Mouse (Mus musculus): ENCODE measurements around the gene Stk16. TPM values are rescaled to one million over a fixed set of nuclear protein-coding genes. Genes with fewer than 3 reads are reported as not detected.
A peak's percentile ranks its signal among the peaks of the same experiment; 100 is the strongest.
"Not testable (repeated sequence)": the region's sequence is repeated elsewhere in the genome, so short reads cannot be mapped to it uniquely, and the experiment has no call there.

Stk16 gene
- polyA plus RNA-seq, 1 experiment from 2014 or later: 111 TPM

- WGBS: 71% methylated on average over 3 of the region's 3 CpGs
- ATAC-seq (replicated peaks; ENCODE audit: low FRiP score): no peak
- H3K27ac ChIP-seq (ENCODE audit: low read depth, low read length): no peak overlapping the region
- H3K9me3 ChIP-seq (ENCODE audit: control insufficient read depth, low read length): no peaks in the 10 kb centered on the region
- no peak overlapping the region for H3K4me3 ChIP-seq (ENCODE audit: low read depth, low read length)
- no peak overlapping the region for H3K4me2 ChIP-seq (ENCODE audit: low read depth, low read length, severe bottlenecking)
- no peaks in the 10 kb centered on the region for H3K4me1 ChIP-seq (replicated peaks; ENCODE audit: control insufficient read depth, insufficient read depth, low read length)
- no peak for DNase-seq (ENCODE audit: low spot score)
- no peak overlapping the region for H3K9ac ChIP-seq (ENCODE audit: low read length)
- H3K36me3 ChIP-seq (ENCODE audit: control insufficient read depth, insufficient read depth, low read length): no peaks in the 10 kb centered on the region
- peaks cover 11% of the 10 kb centered on the region for H3K27me3 ChIP-seq (ENCODE audit: control insufficient read depth, insufficient read depth, low read length)
Observed at GRCm38 (mm10) chr1:75225473-75225872, 14.8 kb downstream of the Stk16 start.

GRCm38 (mm10) chr1:75226138-75226537 is 15.5 kb downstream of the Stk16 start:
- no peak for ATAC-seq (replicated peaks; ENCODE audit: low FRiP score)
- H3K9ac ChIP-seq (ENCODE audit: low read length): no peak overlapping the region
- no peaks in the 10 kb centered on the region for H3K36me3 ChIP-seq (ENCODE audit: control insufficient read depth, insufficient read depth, low read length)
- H3K4me1 ChIP-seq (replicated peaks; ENCODE audit: control insufficient read depth, insufficient read depth, low read length): no peaks in the 10 kb centered on the region
- no peak overlapping the region for H3K4me3 ChIP-seq (ENCODE audit: low read depth, low read length)
- 75% methylated on average over 2 of the region's 2 CpGs for WGBS
- DNase-seq (ENCODE audit: low spot score): no peak
- no peaks in the 10 kb centered on the region for H3K9me3 ChIP-seq (ENCODE audit: control insufficient read depth, low read length)
- no peak overlapping the region for H3K27ac ChIP-seq (ENCODE audit: low read depth, low read length)
- no peak overlapping the region for H3K4me2 ChIP-seq (ENCODE audit: low read depth, low read length, severe bottlenecking)
- H3K27me3 ChIP-seq (ENCODE audit: control insufficient read depth, insufficient read depth, low read length): peaks cover 5% of the 10 kb centered on the region; the same call in 1 of the 2 replicates

- Histone ChIP-seq H3K4me1 (replicated peaks; ENCODE audit: control insufficient read depth, insufficient read depth, low read length) (no peaks in the 10 kb centered on the region), H3K36me3 (ENCODE audit: control insufficient read depth, insufficient read depth, low read length) (no peaks in the 10 kb centered on the region), H3K4me3 (ENCODE audit: low read depth, low read length) (no peak overlapping the region), H3K4me2 (ENCODE audit: low read depth, low read length, severe bottlenecking) (no peak overlapping the region), H3K27ac (ENCODE audit: low read depth, low read length) (no peak overlapping the region), H3K27me3 (ENCODE audit: control insufficient read depth, insufficient read depth, low read length) (0 out of 2 replicates have a peak, but pooled peaks cover 1% of the 10 kb centered on the region), H3K9me3 (ENCODE audit: control insufficient read depth, low read length) (no peaks in the 10 kb centered on the region), H3K9ac (ENCODE audit: low read length) (no peak overlapping the region)
- ATAC-seq (replicated peaks; ENCODE audit: low FRiP score): no peak
- DNase-seq (ENCODE audit: low spot score): no peak
- 59% methylated on average over 1 of the region's 1 CpGs for WGBS
Observed at GRCm38 (mm10) chr1:75227653-75228052, 17.0 kb downstream of the Stk16 start.

- H3K4me1 ChIP-seq (replicated peaks; ENCODE audit: control insufficient read depth, insufficient read depth, low read length): no peaks in the 10 kb centered on the region
- H3K36me3 ChIP-seq (ENCODE audit: control insufficient read depth, insufficient read depth, low read length): no peaks in the 10 kb centered on the region
- H3K9ac ChIP-seq (ENCODE audit: low read length): no peak overlapping the region
- no peak for DNase-seq (ENCODE audit: low spot score)
- no peak overlapping the region for H3K4me3 ChIP-seq (ENCODE audit: low read depth, low read length)
- H3K27ac ChIP-seq (ENCODE audit: low read depth, low read length): no peak overlapping the region
- no peaks in the 10 kb centered on the region for H3K27me3 ChIP-seq (ENCODE audit: control insufficient read depth, insufficient read depth, low read length)
- ATAC-seq (replicated peaks; ENCODE audit: low FRiP score): no peak
- no peaks in the 10 kb centered on the region for H3K9me3 ChIP-seq (ENCODE audit: control insufficient read depth, low read length)
- H3K4me2 ChIP-seq (ENCODE audit: low read depth, low read length, severe bottlenecking): no peak overlapping the region
- 83% methylated on average over 4 of the region's 4 CpGs for whole genome bisulfite sequencing
Observed at GRCm38 (mm10) chr1:75229158-75229557, 18.5 kb downstream of the Stk16 start.

GRCm38 (mm10) chr1:75230335-75230994 is 19.8 kb downstream of the Stk16 start:
- H3K36me3 ChIP-seq (ENCODE audit: control insufficient read depth, insufficient read depth, low read length): no peaks in the 10 kb centered on the region
- H3K27ac ChIP-seq (ENCODE audit: low read depth, low read length): no peak overlapping the region
- no peak overlapping the region for H3K9ac ChIP-seq (ENCODE audit: low read length)
- H3K4me3 ChIP-seq (ENCODE audit: low read depth, low read length): no peak overlapping the region
- WGBS: 71% methylated on average over 7 of the region's 7 CpGs
- ATAC-seq (replicated peaks; ENCODE audit: low FRiP score) (no peak), DNase-seq (ENCODE audit: low spot score) (no peak)
- H3K4me1 ChIP-seq (replicated peaks; ENCODE audit: control insufficient read depth, insufficient read depth, low read length): no peaks in the 10 kb centered on the region
- no peaks in the 10 kb centered on the region for H3K9me3 ChIP-seq (ENCODE audit: control insufficient read depth, low read length)
- no peaks in the 10 kb centered on the region for H3K27me3 ChIP-seq (ENCODE audit: control insufficient read depth, insufficient read depth, low read length)
- H3K4me2 ChIP-seq (ENCODE audit: low read depth, low read length, severe bottlenecking): no peak overlapping the region

GRCm38 (mm10) chr1:75231224-75231623 is 20.6 kb downstream of the Stk16 start:
- Histone ChIP-seq H3K9me3 (ENCODE audit: control insufficient read depth, low read length) (no peaks in the 10 kb centered on the region), H3K4me1 (replicated peaks; ENCODE audit: control insufficient read depth, insufficient read depth, low read length) (no peaks in the 10 kb centered on the region), H3K4me2 (ENCODE audit: low read depth, low read length, severe bottlenecking) (no peak overlapping the region), H3K36me3 (ENCODE audit: control insufficient read depth, insufficient read depth, low read length) (no peaks in the 10 kb centered on the region), H3K27ac (ENCODE audit: low read depth, low read length) (no peak overlapping the region), H3K9ac (ENCODE audit: low read length) (no peak overlapping the region), H3K27me3 (ENCODE audit: control insufficient read depth, insufficient read depth, low read length) (no peaks in the 10 kb centered on the region), H3K4me3 (ENCODE audit: low read depth, low read length) (no peak overlapping the region)
- 76% methylated on average over 4 of the region's 4 CpGs for WGBS
- no peak for ATAC-seq (replicated peaks; ENCODE audit: low FRiP score)
- no peak for DNase-seq (ENCODE audit: low spot score)

- Histone ChIP-seq H3K9ac (ENCODE audit: low read length) (no peak within 1 kb of the TSS), H3K36me3 (ENCODE audit: control insufficient read depth, insufficient read depth, low read length) (no peaks in the 10 kb centered on the region), H3K4me2 (ENCODE audit: low read depth, low read length, severe bottlenecking) (no peak within 1 kb of the TSS), H3K4me3 (ENCODE audit: low read depth, low read length) (no peak within 1 kb of the TSS), H3K27ac (ENCODE audit: low read depth, low read length) (no peak within 1 kb of the TSS), H3K27me3 (ENCODE audit: control insufficient read depth, insufficient read depth, low read length) (no peaks in the 10 kb centered on the region), H3K9me3 (ENCODE audit: control insufficient read depth, low read length) (no peaks in the 10 kb centered on the region), H3K4me1 (replicated peaks; ENCODE audit: control insufficient read depth, insufficient read depth, low read length) (peaks cover under 1% of the 10 kb centered on the region; the same call in 1 of the 2 replicates)
- 71% methylated on average over 5 of the region's 5 CpGs for WGBS
- ATAC-seq (replicated peaks; ENCODE audit: low FRiP score): no peak
- no peak for DNase-seq (ENCODE audit: low spot score)
Observed at GRCm38 (mm10) chr1:75231664-75232152, 21.1 kb downstream of the Stk16 start, which contains the start of gene A630095N17Rik. TSS of gene A630095N17Rik (minus strand) at chr1:75232102.

- not testable (repeated sequence) for ATAC-seq (replicated peaks; ENCODE audit: low FRiP score); DNase-seq (ENCODE audit: low spot score); H3K27me3 ChIP-seq (ENCODE audit: control insufficient read depth, insufficient read depth, low read length); H3K9me3 ChIP-seq (ENCODE audit: control insufficient read depth, low read length); H3K4me2 ChIP-seq (ENCODE audit: low read depth, low read length, severe bottlenecking); H3K9ac ChIP-seq (ENCODE audit: low read length); H3K4me1 ChIP-seq (replicated peaks; ENCODE audit: control insufficient read depth, insufficient read depth, low read length); H3K27ac ChIP-seq (ENCODE audit: low read depth, low read length); H3K4me3 ChIP-seq (ENCODE audit: low read depth, low read length); H3K36me3 ChIP-seq (ENCODE audit: control insufficient read depth, insufficient read depth, low read length)
- 68% methylated on average over 4 of the region's 4 CpGs for WGBS
Observed at GRCm38 (mm10) chr1:75232489-75232888, 21.9 kb downstream of the Stk16 start.

- Histone ChIP-seq H3K4me2 (ENCODE audit: low read depth, low read length, severe bottlenecking) (no peak overlapping the region), H3K27ac (ENCODE audit: low read depth, low read length) (no peak overlapping the region), H3K4me3 (ENCODE audit: low read depth, low read length) (no peak overlapping the region), H3K9me3 (ENCODE audit: control insufficient read depth, low read length) (no peaks in the 10 kb centered on the region), H3K36me3 (ENCODE audit: control insufficient read depth, insufficient read depth, low read length) (no peaks in the 10 kb centered on the region), H3K4me1 (replicated peaks; ENCODE audit: control insufficient read depth, insufficient read depth, low read length) (peaks cover 6% of the 10 kb centered on the region), H3K9ac (ENCODE audit: low read length) (no peak overlapping the region), H3K27me3 (ENCODE audit: control insufficient read depth, insufficient read depth, low read length) (no peaks in the 10 kb centered on the region)
- 2% methylated on average over 8 of the region's 8 CpGs for WGBS
- ATAC-seq (replicated peaks; ENCODE audit: low FRiP score) (0 out of 2 replicates have a peak, but pooled peaks have one; percentile 51), DNase-seq (ENCODE audit: low spot score) (peak; percentile 77)
Observed at GRCm38 (mm10) chr1:75234606-75235005, 24.0 kb downstream of the Stk16 start.
